Mouse (Mus musculus) cerebellum, adult (tissue): ENCODE measurements around the gene Gm13272.
"Not testable (repeated sequence)": the region's sequence is repeated elsewhere in the genome, so short reads cannot be mapped to it uniquely, and the experiment has no call there.

Experiments
- ATAC-seq: cut with Nextera tagmentation; 2 replicates; pipeline ENCODE4 v1.9.2; 2017; ENCODE audit warnings: mild to moderate bottlenecking, moderate library complexity, mixed read lengths; ENCODE audit not compliant: insufficient number of reproducible peaks, low FRiP score, low TSS enrichment

The Gm13272 gene

GRCm38 (mm10) chr4:88779550-88779949 is at the start of gene Gm13272:
TSS of gene Gm13272 (plus strand) at chr4:88779850.
- ATAC-seq, result not testable (repeated sequence)

- ATAC-seq, result peak; percentile 36; the same call in 1 of the 2 replicates
These were observed 41.2 kb upstream of the Gm13272 start for GRCm38 (mm10) chr4:88738480-88738879.

- ATAC-seq, result no peak
These were observed 40.6 kb upstream of the Gm13272 start for GRCm38 (mm10) chr4:88739036-88739435.

GRCm38 (mm10) chr4:88741426-88741825 is 38.2 kb upstream of the Gm13272 start:
- ATAC-seq, result no peak

GRCm38 (mm10) chr4:88742771-88743371 is 36.8 kb upstream of the Gm13272 start:
- no peak for ATAC-seq

- ATAC-seq, result 0 out of 2 replicates have a peak, but pooled peaks have one; percentile 61
These were observed 35.4 kb upstream of the Gm13272 start for GRCm38 (mm10) chr4:88744207-88744606.

GRCm38 (mm10) chr4:88749926-88750325 is 29.7 kb upstream of the Gm13272 start:
- no peak for ATAC-seq

GRCm38 (mm10) chr4:88754818-88755340 is 24.8 kb upstream of the Gm13272 start, which contains the start of gene Gm13271:
TSS of gene Gm13271 (plus strand) at chr4:88754868.
- ATAC-seq, result not testable (repeated sequence)

- ATAC-seq, result not testable (repeated sequence)
These were observed 22.8 kb upstream of the Gm13272 start for GRCm38 (mm10) chr4:88756581-88757513.

GRCm38 (mm10) chr4:88757628-88758031 is 22.0 kb upstream of the Gm13272 start:
- peak; percentile 100 for ATAC-seq

- ATAC-seq, result not testable (repeated sequence)
These were observed 20.9 kb upstream of the Gm13272 start for GRCm38 (mm10) chr4:88758751-88759150.

GRCm38 (mm10) chr4:88759610-88760268 is 19.9 kb upstream of the Gm13272 start, which contains the start of gene Gm13283:
TSS of gene Gm13283 (plus strand) at chr4:88760119.
- not testable (repeated sequence) for ATAC-seq

- not testable (repeated sequence) for ATAC-seq
These were observed 19.2 kb upstream of the Gm13272 start for GRCm38 (mm10) chr4:88760431-88760830.

- not testable (repeated sequence) for ATAC-seq
These were observed 17.9 kb upstream of the Gm13272 start for GRCm38 (mm10) chr4:88761776-88762175.

- ATAC-seq, result not testable (repeated sequence)
These were observed 17.3 kb upstream of the Gm13272 start for GRCm38 (mm10) chr4:88762341-88762740.

- peak; percentile 76; the same call in 1 of the 2 replicates for ATAC-seq
These were observed 16.1 kb upstream of the Gm13272 start for GRCm38 (mm10) chr4:88763384-88764018.

GRCm38 (mm10) chr4:88773534-88773933 is 6.1 kb upstream of the Gm13272 start, which contains the start of gene Gm13290:
TSS of gene Gm13290 (plus strand) at chr4:88773834.
- ATAC-seq, result not testable (repeated sequence)

GRCm38 (mm10) chr4:88776622-88777021 is 3.0 kb upstream of the Gm13272 start, which contains the start of gene Gm13289:
TSS of gene Gm13289 (plus strand) at chr4:88776922.
- not testable (repeated sequence) for ATAC-seq

- ATAC-seq, result not testable (repeated sequence)
These were observed 670 bp downstream of the Gm13272 start for GRCm38 (mm10) chr4:88780320-88780719.

- not testable (repeated sequence) for ATAC-seq
These were observed 2.2 kb downstream of the Gm13272 start, which contains the start of gene Ifnz for GRCm38 (mm10) chr4:88781831-88782230. TSS of gene Ifnz (plus strand) at chr4:88782131.
